Mouse (Mus musculus) brain, adult 2 months (tissue): ENCODE results near the gene Gnaz.
"Not testable (repeated sequence)": the region's sequence is repeated elsewhere in the genome, so short reads cannot be mapped to it uniquely, and the experiment has no call there.

Experiments used
- DNase-seq: peaks from one replicate; pipeline ENCODE4 v3.0.0; 2011; ENCODE audit warnings: low read depth, low spot score

Gnaz gene

DNA sequence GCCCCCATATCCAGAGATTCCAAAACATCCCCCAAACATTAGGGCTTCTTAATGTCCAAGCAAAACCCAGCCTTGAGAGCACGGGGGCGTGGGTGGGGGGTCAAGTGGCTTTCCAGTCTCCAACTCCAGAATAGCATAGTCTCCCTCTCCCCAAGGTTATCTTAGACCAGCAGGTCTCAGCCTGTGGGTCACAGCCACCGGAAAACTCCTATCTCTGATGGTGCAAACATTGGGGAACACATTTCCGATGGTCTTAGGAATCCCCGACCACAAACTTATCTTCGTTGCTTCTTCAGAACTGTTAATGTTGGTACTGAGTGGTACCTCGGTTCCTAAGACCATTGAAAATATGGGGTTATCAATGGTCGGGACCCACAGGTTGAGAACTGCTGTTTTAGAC is 61.8 kb downstream of the Gnaz start:
- no peak for DNase-seq

DNA sequence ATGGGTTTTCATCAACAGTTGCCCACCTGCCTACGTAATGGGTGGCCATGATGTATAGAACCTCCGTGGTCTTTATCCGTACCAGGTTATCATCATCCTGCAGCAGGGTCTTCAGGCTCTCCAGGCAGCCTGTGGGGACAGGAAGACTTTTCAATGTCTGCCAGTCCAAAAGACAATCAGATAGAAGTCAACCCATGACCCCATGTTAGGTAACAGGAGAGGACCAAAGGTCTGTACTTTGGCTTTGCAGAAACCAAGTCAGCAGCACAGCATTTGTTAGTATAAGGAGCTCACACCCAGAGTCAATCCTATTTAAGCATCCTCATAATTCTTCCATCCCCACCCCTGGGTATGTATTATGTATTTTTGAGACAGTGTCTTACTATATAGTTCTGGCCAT is 62.7 kb downstream of the Gnaz start:
- DNase-seq, result no peak

DNA sequence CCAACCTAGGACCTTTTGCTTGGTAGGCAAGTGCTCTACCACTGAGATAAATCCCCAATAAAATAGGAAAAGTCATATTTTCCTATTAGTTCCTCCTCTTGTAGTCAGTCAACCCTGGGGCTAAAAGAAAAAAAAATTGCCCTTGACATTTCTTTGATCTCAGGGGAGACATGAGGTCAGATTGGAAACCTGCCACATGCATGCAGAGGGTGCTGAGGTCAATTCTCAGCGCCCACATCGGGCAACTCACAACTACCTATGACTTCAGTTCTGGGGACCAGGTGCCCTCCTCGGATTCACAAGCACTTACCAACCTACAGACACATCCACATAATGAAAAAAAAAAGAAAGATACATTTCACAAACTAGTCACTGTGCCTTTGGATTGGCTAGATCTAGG is 63.3 kb downstream of the Gnaz start:
- no peak for DNase-seq

DNA sequence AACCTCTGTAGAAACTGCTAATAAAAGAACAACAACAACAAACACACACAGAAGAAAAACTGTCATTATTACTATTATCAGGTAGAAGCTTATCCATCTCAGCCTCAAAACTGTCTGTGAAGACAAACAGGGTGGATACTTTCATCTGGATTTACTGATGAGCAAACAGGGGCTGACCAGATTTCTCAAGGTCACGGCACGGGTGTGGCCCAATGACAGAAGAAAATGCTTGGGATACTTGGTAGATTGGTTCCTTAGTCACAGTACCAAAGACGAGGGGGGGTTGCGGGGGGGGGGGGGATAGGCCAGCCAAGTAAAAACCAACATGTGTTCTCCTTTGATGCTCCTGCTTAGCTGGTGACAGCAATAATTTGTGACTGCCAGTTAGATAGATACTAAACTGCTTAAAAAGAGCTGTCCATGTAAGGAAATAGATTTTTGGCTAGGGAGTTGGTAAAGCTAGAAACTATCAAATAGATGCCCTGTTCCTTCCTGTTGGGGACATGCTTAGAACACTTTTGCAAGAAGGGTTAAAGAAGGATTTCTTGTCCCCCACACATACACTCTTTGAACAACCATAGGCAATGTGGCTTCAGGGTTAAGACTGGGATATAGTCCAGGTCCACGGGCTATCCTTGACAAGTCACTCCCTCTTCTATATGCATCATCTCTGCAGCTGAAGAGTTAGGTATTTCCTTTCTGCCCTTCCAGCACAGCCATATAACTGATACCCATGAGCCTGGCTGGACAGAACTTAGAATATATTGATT is 64.6 kb downstream of the Gnaz start:
- no peak for DNase-seq

DNA sequence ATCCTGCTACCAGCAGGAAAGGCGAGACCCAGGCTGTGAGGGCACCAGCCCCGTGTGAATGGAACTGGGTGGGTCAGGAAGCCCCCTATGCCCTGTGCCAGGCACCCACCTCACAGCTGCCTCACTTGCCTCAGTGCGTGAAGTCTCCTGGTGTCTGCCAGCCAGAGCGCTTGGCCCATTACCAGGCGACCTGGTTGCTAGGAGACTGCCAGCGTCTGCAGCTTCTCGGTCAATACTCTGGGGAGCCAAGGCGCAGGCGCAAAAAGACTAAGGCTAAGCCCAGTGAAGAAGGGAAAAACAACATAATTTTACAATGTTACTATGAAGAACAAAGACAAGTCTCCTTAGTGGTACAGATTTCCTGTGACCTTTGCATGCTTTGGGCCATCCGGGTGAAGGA is 65.4 kb downstream of the Gnaz start, which contains the start of gene Rsph14:
TSS of gene Rsph14 (minus strand) at position 192 of the 400 bp plus-strand sequence.
- DNase-seq, result peak; percentile 92

DNA sequence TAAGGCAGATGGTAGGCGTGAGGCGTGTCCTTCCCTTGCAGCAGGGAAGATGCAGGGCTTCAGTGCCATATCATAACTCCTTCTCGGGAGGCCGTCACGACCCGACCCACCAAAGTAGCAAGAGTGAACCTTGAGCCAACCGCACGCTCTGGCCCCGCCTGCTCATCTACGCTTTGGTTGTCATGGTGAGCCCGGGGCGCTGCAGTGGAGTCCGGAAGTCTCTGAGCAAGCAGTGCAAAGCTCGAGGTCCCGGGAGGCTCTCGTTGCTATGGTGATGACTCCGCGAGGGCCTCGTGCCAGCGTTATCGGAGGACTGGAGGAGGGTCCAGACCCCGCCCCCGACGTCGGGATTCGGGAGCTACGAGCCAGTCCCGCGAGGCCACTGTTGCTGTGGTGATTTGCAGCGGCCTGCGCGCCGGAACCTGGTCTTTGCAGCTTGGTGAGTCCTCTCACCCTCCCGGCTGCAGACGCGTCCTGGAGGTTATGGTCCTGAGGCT is 70.0 kb downstream of the Gnaz start, which contains the start of gene Rab36:
TSS of gene Rab36 (plus strand) at position 176 of the 497 bp plus-strand sequence.
- DNase-seq, result peak; percentile 95

DNA sequence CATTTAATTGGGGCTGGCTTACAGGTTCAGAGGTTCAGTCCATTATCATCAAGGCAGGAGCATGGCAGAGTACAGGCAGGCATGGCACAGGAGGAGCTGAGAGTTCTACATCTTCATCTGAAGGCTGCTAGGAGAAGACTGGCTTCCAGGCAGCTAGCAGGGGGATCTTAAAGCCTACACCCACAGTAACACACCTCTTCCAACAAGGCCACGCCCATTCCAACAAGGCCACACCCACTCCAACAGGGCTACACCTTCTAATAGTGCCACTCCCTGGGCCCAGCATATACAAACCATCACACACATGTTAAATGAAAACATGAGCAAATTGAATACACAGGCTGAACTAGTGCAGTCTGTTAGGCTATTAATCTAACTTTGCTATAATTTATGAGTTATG is 75.1 kb downstream of the Gnaz start:
- not testable (repeated sequence) for DNase-seq

DNA sequence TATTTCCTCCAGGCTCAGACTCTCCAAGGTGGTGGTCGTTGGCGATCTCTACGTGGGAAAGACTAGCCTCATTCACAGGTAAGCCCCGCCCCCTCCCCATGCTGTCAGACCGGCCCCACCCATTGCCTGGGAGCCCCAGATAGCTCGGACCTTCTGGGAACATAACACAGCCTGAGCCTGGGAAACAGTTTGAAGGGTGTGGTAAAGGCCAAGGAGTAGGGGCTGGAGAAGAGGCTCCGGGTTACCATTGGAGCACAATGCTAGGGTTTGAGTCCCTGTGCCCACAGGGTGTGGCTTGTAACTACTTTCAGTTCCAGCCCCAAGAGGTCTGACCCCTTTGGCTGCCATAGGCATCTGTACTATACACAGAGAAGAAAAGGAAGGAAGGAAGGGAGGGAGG is 77.5 kb downstream of the Gnaz start:
- no peak for DNase-seq

DNA sequence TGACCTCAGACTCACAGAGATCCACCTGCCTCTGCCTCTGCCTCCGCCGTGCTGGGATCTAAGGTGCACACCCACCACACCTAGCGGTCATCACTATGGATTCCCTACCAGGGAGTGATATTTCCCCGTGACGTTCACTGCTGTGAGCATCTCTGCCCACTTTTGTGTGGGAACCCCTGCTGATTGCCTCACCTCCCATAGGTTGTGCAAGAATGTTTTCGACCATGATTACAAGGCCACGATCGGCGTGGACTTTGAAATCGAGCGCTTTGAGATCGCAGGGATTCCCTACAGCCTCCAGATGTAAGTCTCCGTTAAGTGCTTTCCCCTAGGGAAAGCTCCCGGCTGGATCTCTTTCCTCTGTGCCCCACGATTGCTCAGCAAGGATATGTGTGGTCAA is 78.9 kb downstream of the Gnaz start:
- DNase-seq, result no peak

DNA sequence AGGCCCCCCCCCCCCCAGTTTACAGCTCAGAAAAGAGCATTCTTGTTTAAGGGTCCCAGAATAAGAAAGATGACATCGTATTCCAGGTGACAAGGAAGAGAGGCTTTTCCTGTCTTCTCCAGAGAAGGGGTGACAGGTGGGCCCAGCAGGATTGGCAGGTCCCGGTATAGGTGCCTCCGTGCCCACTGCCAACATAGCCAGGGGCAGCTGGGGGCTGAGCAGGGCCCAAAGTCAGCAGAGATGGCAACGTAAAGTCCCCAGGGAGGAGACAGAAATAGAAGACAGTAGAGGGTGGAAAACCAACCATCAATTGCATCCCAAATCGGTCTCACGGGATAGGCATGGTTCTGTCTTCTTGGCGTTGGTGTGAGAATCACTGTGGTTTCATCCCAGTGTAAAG is 81.7 kb downstream of the Gnaz start:
- no peak for DNase-seq

DNA sequence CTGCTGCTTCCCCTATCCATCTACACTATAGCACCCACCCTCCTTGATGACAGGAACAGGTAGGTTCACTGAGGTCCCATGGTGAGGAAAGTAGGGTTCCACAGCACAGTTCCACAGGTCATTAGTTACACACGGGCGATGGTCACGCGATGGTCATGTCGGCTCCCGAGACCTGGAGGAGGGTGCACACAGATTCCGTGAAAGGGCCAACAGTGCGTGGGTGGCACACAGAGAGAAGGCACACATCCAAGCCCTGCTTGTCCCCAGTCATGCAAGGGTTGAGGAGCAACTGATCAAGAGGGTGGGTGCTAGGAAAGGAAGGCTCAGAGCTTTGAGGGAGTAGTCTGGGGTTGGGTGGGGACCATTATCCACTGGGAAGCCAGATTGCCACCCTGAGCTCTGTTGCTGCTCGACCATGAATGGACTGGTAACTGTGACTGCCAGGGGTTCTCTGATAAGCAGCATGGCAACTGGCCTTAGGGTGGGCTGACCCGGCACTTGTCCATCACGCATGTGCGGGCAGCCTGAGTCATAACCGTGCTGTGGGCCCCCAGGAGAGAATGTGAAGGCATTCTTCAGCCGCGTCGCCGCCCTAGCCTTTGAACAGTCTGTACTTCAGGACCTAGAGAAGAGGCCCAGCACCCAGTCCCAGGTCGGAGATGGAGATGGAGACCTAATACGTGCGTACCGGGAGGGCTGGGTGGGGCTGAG is 84.5 kb downstream of the Gnaz start:
- DNase-seq, result no peak

DNA sequence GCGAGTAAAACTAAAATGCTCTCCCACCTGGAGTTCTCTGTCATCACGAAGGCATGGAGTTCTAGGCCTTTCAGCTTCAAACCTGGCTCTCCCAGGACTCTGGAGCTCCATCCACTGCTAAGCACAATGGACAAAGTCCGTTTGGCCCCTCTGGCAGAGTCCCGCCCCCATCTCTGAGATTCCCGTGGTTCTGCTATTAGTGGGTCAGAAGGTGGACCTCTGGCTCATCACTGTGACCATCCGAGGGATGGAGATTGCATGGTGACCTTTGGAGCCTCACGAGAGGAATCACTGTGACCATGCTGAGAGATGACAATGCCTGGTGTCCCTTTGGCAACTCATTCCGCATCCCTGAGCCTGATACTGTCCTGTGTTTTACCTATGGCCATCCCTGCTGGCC is 85.9 kb downstream of the Gnaz start:
- DNase-seq, result no peak

DNA sequence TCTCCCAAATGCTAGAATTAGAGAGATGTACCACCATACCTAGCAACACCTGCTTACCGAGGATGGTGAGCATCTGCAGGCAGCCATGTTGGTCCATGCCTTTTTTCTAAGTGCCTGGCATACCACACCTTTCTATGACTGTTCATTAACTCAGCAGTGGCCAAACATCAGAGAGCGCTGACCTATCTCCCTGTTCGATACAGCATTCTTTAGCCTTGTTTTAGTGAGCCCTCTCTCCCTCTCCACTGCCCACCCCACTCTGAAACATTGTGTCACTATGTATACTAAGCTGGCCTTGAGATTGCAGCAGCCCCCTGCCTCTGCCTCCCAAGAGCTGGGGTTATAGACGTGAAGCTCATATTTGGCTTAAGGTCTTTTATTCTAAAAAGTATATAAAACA is 86.7 kb downstream of the Gnaz start:
- DNase-seq, result no peak

DNA sequence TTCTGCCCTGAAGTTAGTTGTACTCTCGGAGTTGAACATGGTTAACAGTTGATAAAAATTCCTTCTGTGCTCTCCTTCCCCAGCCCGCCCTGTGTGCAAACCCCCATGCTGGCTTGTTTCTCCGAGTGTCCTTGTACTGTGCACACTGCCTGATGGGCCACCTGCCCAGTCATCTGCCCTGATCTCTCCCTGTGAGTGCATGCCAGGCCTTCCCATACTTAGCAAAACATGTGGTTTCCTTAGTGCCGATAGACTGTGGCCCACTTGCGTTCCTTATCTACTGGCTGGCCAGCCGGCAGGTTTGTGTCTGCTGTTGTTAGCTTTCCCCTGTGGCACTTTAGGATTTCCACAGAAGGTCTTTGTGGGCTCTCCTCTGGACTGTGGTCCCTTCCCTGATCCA is 87.1 kb downstream of the Gnaz start:
- DNase-seq, result no peak

DNA sequence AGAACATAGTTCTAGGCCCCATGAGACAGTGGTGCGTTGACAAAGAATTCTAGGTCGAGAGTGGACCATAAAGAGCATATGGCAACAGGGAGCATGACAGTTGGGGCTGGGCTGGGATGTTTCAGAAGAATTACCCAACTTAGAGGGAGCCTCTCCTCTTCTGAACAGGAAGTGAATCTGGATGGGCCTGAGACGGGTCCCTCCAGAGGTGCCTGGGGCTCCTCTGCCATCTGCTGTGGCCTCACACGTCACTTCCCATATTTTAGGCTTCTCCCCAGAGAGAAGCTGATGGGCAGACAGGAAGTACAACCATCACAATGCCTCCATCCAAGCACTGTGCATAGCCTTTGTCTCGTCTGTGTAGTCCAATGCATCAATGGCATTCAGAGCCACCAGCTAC is 88.7 kb downstream of the Gnaz start:
- DNase-seq, result no peak

DNA sequence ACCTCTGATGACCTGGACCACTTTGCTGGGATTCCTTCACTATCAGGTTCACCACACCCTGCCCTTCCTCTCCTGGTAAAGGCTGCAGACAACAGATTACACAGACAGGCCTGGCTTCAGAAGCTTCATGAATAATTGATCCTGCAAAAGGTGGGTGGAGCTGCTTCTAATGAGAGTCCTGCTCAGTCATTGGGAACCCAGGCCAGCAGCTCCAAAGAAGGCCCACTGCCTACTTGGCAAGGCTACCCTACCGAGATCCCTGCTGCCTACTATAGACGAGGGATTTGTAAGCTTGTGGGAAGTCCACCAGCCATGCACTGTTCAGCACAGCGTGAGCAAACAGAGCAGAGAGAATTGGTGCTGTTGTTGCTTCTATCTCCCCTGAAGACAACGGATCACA is 89.3 kb downstream of the Gnaz start:
- DNase-seq, result peak; percentile 61

DNA sequence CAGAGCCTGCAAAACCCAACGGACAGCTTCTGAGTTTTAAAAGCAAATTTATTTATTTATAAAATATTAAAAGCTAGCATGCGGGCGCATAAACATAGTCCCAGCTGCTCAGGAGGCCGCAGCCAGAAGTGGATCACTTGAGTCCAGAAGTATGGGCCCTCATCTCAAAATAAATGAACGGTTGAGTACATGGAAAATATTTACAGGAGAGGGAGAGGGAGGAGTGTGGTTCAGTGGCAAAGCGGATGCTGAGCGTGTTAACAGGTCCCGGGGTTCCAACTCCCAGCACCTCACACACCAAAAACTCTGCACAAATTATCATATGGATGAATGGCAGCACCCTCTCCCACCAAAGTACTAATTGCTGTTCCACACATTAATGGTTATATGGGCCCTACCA is 91.4 kb downstream of the Gnaz start:
- no peak for DNase-seq

DNA sequence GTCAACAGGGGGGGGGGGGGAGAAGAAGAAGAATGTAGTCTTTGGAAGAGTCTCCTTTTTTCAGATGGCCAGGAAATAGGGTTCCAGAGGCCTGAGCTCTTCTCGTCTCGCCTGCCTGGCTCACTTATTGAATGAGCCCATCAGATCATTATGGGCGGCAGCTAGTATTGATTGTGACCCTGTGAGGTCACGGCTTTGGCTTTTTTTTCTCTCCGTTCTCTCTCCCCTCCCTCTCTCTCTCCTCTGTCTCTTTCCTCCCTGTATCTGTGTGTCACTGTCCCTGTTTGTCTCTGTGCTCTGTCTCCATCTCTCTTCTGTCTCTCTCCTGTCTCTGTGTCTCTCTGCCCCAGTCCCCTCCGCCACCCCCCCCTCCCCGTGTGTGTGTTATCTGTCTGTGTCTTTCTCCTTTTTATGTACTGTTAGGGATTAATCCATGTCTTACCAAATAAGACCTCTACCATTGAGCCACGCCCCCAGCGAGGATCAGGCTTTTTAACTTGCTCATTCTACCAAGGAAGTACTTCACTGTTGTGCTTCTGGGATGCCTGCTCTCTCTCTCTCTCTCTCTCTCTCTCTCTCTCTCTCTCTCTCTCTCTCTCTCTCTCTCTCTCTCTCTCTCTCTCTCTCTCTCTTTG is 91.9 kb downstream of the Gnaz start:
- DNase-seq, result no peak

DNA sequence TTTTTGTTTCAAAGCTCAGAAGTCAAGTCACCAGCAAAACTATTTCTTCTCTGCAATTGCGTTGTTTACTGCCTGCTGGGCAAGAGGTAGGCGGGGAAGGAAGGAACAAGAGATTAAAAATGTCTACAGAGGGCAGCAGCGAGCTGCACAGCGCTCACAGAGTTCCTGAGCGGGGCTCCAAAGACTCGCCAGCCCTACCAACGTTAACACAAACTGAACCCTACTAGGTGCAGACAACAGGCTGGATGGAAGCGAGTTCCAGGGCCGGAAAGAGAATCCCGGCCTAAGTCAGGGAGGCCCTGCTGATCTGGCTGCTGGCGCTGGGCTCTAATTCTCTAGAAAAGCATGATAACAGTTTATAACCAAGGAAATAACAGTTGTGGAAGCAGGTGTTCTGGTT is 92.4 kb downstream of the Gnaz start:
- peak; percentile 89 for DNase-seq

DNA sequence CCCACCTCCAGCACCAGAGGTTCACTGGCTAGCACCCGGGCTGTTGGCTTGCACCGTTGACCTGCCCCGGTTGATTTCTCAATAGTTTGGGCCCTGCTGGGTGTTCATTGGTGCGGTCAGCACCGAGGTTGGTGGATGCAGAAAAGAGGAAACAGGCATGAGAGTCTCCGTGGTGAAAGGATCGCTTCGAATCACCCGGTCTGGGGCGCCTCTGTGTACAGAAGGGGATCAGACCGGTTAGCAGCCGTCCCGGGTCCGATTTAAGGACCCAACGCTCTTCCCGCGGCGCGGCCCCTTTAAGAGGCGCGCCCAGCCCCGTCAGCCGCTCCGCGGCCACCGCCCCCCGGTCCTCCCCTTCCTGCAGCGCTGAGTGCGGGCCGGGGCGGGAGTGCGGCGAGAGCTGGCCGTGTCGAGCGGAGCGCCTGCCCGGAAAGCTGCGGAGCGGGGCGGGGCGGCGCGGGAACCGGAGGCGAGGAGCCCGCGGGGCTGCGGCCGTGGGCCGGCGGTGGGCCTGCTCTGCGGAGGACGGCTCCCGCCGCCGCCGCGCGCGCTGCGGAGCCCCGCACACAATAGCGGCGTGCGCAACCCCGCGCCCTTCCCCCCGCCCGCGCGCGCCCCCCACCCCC is 93.4 kb downstream of the Gnaz start, which contains the start of gene Bcr:
TSS of gene Bcr (plus strand) at position 376 of the 626 bp plus-strand sequence.
- DNase-seq, result peak; percentile 89

DNA sequence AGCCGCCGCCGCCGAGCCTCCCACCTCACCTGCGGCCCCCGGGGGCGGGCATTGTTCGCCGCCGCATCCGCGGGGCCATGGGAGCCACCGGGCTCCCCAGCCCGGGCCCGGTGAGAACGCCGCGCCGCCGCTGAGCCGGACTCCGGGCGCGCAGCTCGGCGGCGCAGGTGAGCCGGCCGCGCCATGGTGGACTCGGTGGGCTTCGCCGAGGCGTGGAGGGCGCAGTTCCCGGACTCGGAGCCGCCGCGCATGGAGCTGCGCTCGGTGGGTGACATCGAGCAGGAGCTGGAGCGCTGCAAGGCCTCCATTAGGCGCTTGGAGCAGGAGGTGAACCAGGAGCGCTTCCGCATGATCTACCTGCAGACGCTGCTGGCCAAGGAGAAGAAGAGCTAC is 93.9 kb downstream of the Gnaz start:
- DNase-seq, result peak; percentile 56
